Mouse (Mus musculus) adrenal gland, adult 18-20 months (tissue): ENCODE measurements around the gene S100a5. TPM values are rescaled to one million over a fixed set of nuclear protein-coding genes. Genes with fewer than 3 reads are reported as not detected.

Experiments used
- total RNA-seq, 2 experiments: library from RNA; stranded (reverse); gene quantifications; 1 replicate in 1 of 2; 2 replicates in 1 of 2; pipeline ENCODE4 v1.2.3; 2021

Gene S100a5
- total RNA-seq, 2 experiments from 2014 or later: not detected

Other genes starting within 250 kb of the S100a5 start
- gene Slc27a3, start 218.6 kb upstream of the S100a5 start, total RNA-seq: 100 to 1,000 TPM; 102 to 110 TPM
- 10 to 100 TPM; 71.1 to 98.9 TPM for gene Ints3, start 174.9 kb upstream of the S100a5 start, total RNA-seq
- gene Npr1, start 142.7 kb upstream of the S100a5 start, total RNA-seq: 100 to 1,000 TPM; 241 to 269 TPM
- gene Ilf2, start 132.4 kb upstream of the S100a5 start, total RNA-seq: 10 to 100 TPM; 49.3 to 53.1 TPM
- gene Snapin, start 117.5 kb upstream of the S100a5 start, total RNA-seq: 10 to 100 TPM; 57.3 to 59.8 TPM
- 100 to 1,000 TPM; 112 to 115 TPM for gene Chtop, start 99.0 kb upstream of the S100a5 start, total RNA-seq
- gene S100a1, start 94.1 kb upstream of the S100a5 start, total RNA-seq: 100 to 1,000 TPM; 141 to 298 TPM
- 10 to 100 TPM; 33.3 to 49.1 TPM for gene S100a13, start 94.1 kb upstream of the S100a5 start, total RNA-seq
- gene S100a14, start 81.7 kb upstream of the S100a5 start, total RNA-seq: under 1 TPM in 1 of 2 experiments, not detected in 1; 0.58 TPM
- gene S100a16, start 71.3 kb upstream of the S100a5 start, total RNA-seq: 10 to 100 TPM; 52.3 to 61.9 TPM
- not detected for gene S100a3, start 47.9 kb upstream of the S100a5 start, total RNA-seq
- gene S100a2, start 18.3 kb upstream of the S100a5 start, total RNA-seq: not detected
- not detected for gene Gm42674, start 6.6 kb upstream of the S100a5 start, total RNA-seq
- 10 to 100 TPM in 1 of 2 experiments, 1 to 10 TPM in 1; 5.1 to 14.9 TPM for gene S100a4, start 4.8 kb upstream of the S100a5 start, total RNA-seq
- 100 to 1,000 TPM in 1 of 2 experiments, 10 to 100 TPM in 1; 40.3 to 108 TPM for gene S100a6, start 4.4 kb downstream of the S100a5 start, total RNA-seq
- gene S100a7a, start 45.5 kb downstream of the S100a5 start, total RNA-seq: under 1 TPM; 0.23 to 0.54 TPM
- gene S100a8, start 60.5 kb downstream of the S100a5 start, total RNA-seq: not detected
- gene S100a9, start 87.2 kb downstream of the S100a5 start, total RNA-seq: not detected
- not detected for gene Pglyrp4, start 118.4 kb downstream of the S100a5 start, total RNA-seq
- not detected for gene Gm5849, start 169.4 kb downstream of the S100a5 start, total RNA-seq